Comparison of ENCODE assay signal across 8 mouse cellular contexts in the genomic region with DNA sequence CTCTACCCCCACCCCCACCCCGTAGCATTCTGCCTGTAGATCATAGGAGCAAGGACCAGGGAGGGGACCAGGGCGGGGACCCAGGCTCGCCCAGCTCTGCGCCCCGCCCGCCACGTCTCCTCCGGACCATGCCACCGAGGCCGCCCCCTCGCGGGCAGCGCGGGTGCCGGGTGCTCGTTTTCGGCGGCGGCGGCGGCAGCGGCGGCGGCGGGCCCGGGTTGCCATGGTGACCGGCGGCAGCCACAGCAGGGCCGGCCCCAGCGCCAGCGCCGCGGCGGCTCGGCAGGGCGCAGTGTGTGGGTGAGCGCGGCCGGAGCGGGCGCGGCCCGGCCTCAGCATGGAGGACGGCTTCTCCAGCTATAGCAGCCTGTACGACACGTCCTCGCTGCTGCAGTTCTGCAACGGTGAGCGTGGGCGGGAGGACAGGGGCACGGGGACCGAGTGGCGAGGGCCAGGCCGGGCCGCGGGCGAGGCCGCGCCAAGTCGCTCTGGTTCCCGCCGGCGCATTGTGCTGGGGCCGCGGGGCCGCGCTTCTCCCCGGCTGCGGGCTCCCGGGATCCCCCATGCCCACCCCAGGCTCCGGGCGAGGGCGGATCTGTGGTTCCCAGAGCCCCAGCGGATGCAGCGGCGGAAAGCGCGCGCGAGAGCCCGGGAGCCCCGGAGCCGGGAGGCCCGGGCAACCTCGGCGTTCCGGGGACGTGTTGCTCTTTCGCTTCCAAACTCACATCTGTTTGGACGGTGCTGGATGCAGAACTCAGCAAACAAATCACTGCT. TPM values are rescaled to one million over a fixed set of nuclear protein-coding genes. Genes with fewer than 3 reads are reported as not detected.
DNase-seq lines count a peak whose midpoint lies in the region; ATAC-seq and TF ChIP-seq lines count a peak whose summit lies in the region.

No protein-coding gene starts in this region.

- no peak for TF ChIP-seq EP300 in ES-Bruce4 (IDR thresholded peaks at IDR 0.05; ENCODE audit: insufficient read depth, low read depth, low read length)
- no peak for TF ChIP-seq EP300 in liver, postnatal 0 days (IDR thresholded peaks at IDR 0.05; ENCODE audit: low read depth)

- intact Hi-C loops in heart, postnatal 25 days (cut with DNase I), result loop anchor here (1.0 to 2.0 kb wide), 2 partner anchors 59 to 70 kb away; no protein-coding TSS in a partner anchor

- peak overlapping the region; percentile 67 for H3K4me2 ChIP-seq in forebrain, embryonic 16.5 days (ENCODE audit: low read length)
- peak overlapping the region; percentile 82 for H3K4me2 ChIP-seq in liver, postnatal 0 days (ENCODE audit: low read depth, low read length)
- H3K4me2 ChIP-seq in neural tube, embryonic 15.5 days, result peak overlapping the region; percentile 79

- H3K9me3 ChIP-seq in ES-Bruce4 (replicated peaks; ENCODE audit: control insufficient read depth, insufficient read depth, low read length, poor library complexity, severe bottlenecking), result no peaks in the 10 kb centered on the region
- no peaks in the 10 kb centered on the region for H3K9me3 ChIP-seq in forebrain, embryonic 16.5 days (ENCODE audit: control insufficient read depth, low read length)
- H3K9me3 ChIP-seq in liver, postnatal 0 days (ENCODE audit: low read length), result no peaks in the 10 kb centered on the region
- no peaks in the 10 kb centered on the region for H3K9me3 ChIP-seq in neural tube, embryonic 15.5 days (replicated peaks)

- peak overlapping the region; percentile 61 for H3K9ac ChIP-seq in ES-Bruce4 (ENCODE audit: low read depth, poor library complexity, severe bottlenecking)
- peak overlapping the region; percentile 92 for H3K9ac ChIP-seq in forebrain, embryonic 16.5 days (replicated peaks; ENCODE audit: low read depth, low read length)
- H3K9ac ChIP-seq in liver, postnatal 0 days (replicated peaks), result peak overlapping the region; percentile 55
- H3K9ac ChIP-seq in neural tube, embryonic 15.5 days (replicated peaks), result peak overlapping the region; percentile 82

- TF ChIP-seq POLR2A in ES-Bruce4 (IDR thresholded peaks at IDR 0.05; ENCODE audit: insufficient read depth, low read length), result no peak

- H3K36me3 ChIP-seq in ES-Bruce4 (ENCODE audit: control insufficient read depth, insufficient read depth, low read length, poor library complexity, severe bottlenecking), result no peaks in the 10 kb centered on the region
- no peaks in the 10 kb centered on the region for H3K36me3 ChIP-seq in forebrain, embryonic 16.5 days (ENCODE audit: control insufficient read depth, insufficient read depth)
- no peaks in the 10 kb centered on the region for H3K36me3 ChIP-seq in liver, postnatal 0 days (replicated peaks; ENCODE audit: insufficient read depth, low read length)
- H3K36me3 ChIP-seq in neural tube, embryonic 15.5 days, result no peaks in the 10 kb centered on the region

- WGBS in forebrain, embryonic 16.5 days, result under 1% methylated on average over 82 of the region's 90 CpGs
- under 1% methylated on average over 62 of the region's 90 CpGs for WGBS in liver, postnatal 0 days (ENCODE audit: insufficient replicate concordance)
- under 1% methylated on average over 88 of the region's 90 CpGs for WGBS in neural tube, embryonic 15.5 days

- no peaks in the 10 kb centered on the region; the same call in 1 of the 2 replicates for H3K27me3 ChIP-seq in ES-Bruce4 (ENCODE audit: control insufficient read depth, insufficient read depth, low read length, poor library complexity, severe bottlenecking)
- H3K27me3 ChIP-seq in forebrain, embryonic 16.5 days (replicated peaks; ENCODE audit: control insufficient read depth, insufficient read depth, low read length), result no peaks in the 10 kb centered on the region
- H3K27me3 ChIP-seq in liver, postnatal 0 days (ENCODE audit: insufficient read depth, low read length), result peaks cover 35% of the 10 kb centered on the region
- no peaks in the 10 kb centered on the region for H3K27me3 ChIP-seq in neural tube, embryonic 15.5 days (replicated peaks)

- peak; percentile 89 for ATAC-seq in cerebellum, adult (ENCODE audit: insufficient number of reproducible peaks, low FRiP score, low TSS enrichment)
- peak; percentile 93 for ATAC-seq in forebrain, embryonic 16.5 days
- peak; percentile 86 for ATAC-seq in liver, postnatal 0 days
- peak; percentile 93 for ATAC-seq in neural tube, embryonic 15.5 days (ENCODE audit: low FRiP score)

- no peak overlapping the region for H3K27ac ChIP-seq in ES-Bruce4 (ENCODE audit: insufficient read depth, low read length)
- H3K27ac ChIP-seq in forebrain, embryonic 16.5 days (ENCODE audit: low read length), result peak overlapping the region; percentile 90
- peak overlapping the region; percentile 52 for H3K27ac ChIP-seq in liver, postnatal 0 days (ENCODE audit: low read depth)
- peak overlapping the region; percentile 90 for H3K27ac ChIP-seq in neural tube, embryonic 15.5 days (replicated peaks)

- H3K4me3 ChIP-seq in ES-Bruce4 (ENCODE audit: low read depth, low read length), result peak overlapping the region; percentile 88
- H3K4me3 ChIP-seq in forebrain, embryonic 16.5 days (replicated peaks; ENCODE audit: low read length), result peak overlapping the region; percentile 87
- H3K4me3 ChIP-seq in liver, postnatal 0 days (ENCODE audit: low read depth, low read length), result peak overlapping the region; percentile 58
- H3K4me3 ChIP-seq in neural tube, embryonic 15.5 days (replicated peaks), result peak overlapping the region; percentile 66

- peak; percentile 88 for DNase-seq in heart, postnatal 25 days (ENCODE audit: low spot score)
- DNase-seq in layer of hippocampus, adult 18-20 months (ENCODE audit: low spot score in 2 of 2), result peak; percentile 85 to 91
- peak; percentile 82 for DNase-seq in liver, postnatal 0 days
- DNase-seq in thymus, postnatal 0 days (ENCODE audit: low spot score), result peak; percentile 61

- TF ChIP-seq CTCF in ES-Bruce4 (IDR thresholded peaks at IDR 0.05; ENCODE audit: low read depth, low read length), result no peak
- TF ChIP-seq CTCF in liver, postnatal 0 days (IDR thresholded peaks at IDR 0.05; ENCODE audit: low read depth), result no peak

- H3K4me1 ChIP-seq in ES-Bruce4 (ENCODE audit: control insufficient read depth, insufficient read depth, low read length), result peaks cover 2% of the 10 kb centered on the region
- H3K4me1 ChIP-seq in forebrain, embryonic 16.5 days (replicated peaks; ENCODE audit: control insufficient read depth, insufficient read depth, low read length), result peaks cover 21% of the 10 kb centered on the region
- no peaks in the 10 kb centered on the region for H3K4me1 ChIP-seq in liver, postnatal 0 days (ENCODE audit: insufficient read depth)
- H3K4me1 ChIP-seq in neural tube, embryonic 15.5 days, result peaks cover 32% of the 10 kb centered on the region

RNA-seq across cellular contexts. Expression of a gene that starts 52.3 kb away (rescaled TPM):
- polyA plus RNA-seq in ES-Bruce4 (2011; ENCODE audit: insufficient read depth, insufficient read length, low read depth, missing spikeins), result 9.4 and 9.5 TPM in 2 replicates
- 86.7 and 88.4 TPM in 2 replicates for polyA plus RNA-seq in forebrain, embryonic 16.5 days (2015; fragmentation: Nextera tagmentation; extraction: Ambion mirVana)
- total RNA-seq in heart, postnatal 25 days (2021), result 10 to 100 TPM; 76.4 to 78.6 TPM
- total RNA-seq in layer of hippocampus, adult 18-20 months (2021), result 10 to 100 TPM; 46.1 to 50.2 TPM
- 4.6 and 4.8 TPM in 2 replicates for polyA plus RNA-seq in liver, postnatal 0 days (2015; fragmentation: Nextera tagmentation; extraction: Ambion mirVana)
- polyA plus RNA-seq in neural tube, embryonic 15.5 days (2015; fragmentation: Nextera tagmentation; extraction: Ambion mirVana), result 60.3 and 69.0 TPM in 2 replicates
- polyA plus RNA-seq in thymus, postnatal 0 days (2015; fragmentation: Nextera tagmentation; extraction: Ambion mirVana), result 3.7 and 3.9 TPM in 2 replicates
